Mouse (Mus musculus) fibroblast of lung, adult 2 months (primary cell): ENCODE measurements around the gene Ufl1.
A peak's percentile ranks its signal among the peaks of the same experiment; 100 is the strongest.
"Not testable (repeated sequence)": the region's sequence is repeated elsewhere in the genome, so short reads cannot be mapped to it uniquely, and the experiment has no call there.

ENCODE experiments used
- DNase-seq: peaks from one replicate; pipeline ENCODE4 v3.0.0-alpha.2; 2011; ENCODE audit warnings: low read depth

Gene Ufl1

GRCm38 (mm10) chr4:25281671-25282038, at the start of gene Ufl1:
Gene Ufl1, minus strand, starts transcription at chr4:25281821.
- peak; percentile 89 for DNase-seq

GRCm38 (mm10) chr4:25325684-25326220, 44.1 kb upstream of the Ufl1 start:
- DNase-seq = no peak

- no peak for DNase-seq
Measured at GRCm38 (mm10) chr4:25322631-25323178, 41.1 kb upstream of the Ufl1 start.

- DNase-seq = no peak
Measured at GRCm38 (mm10) chr4:25313767-25314166, 32.1 kb upstream of the Ufl1 start.

GRCm38 (mm10) chr4:25285002-25285401, 3.4 kb upstream of the Ufl1 start:
- not testable (repeated sequence) for DNase-seq

GRCm38 (mm10) chr4:25280938-25281670, 517 bp downstream of the Ufl1 start:
- DNase-seq = no peak

GRCm38 (mm10) chr4:25272861-25273627, 8.6 kb downstream of the Ufl1 start:
- no peak for DNase-seq

GRCm38 (mm10) chr4:25271926-25272325, 9.7 kb downstream of the Ufl1 start:
- no peak for DNase-seq

- no peak for DNase-seq
Measured at GRCm38 (mm10) chr4:25267144-25267543, 14.5 kb downstream of the Ufl1 start.

GRCm38 (mm10) chr4:25257822-25258398, 23.7 kb downstream of the Ufl1 start:
- no peak for DNase-seq

GRCm38 (mm10) chr4:25242776-25243175, 38.8 kb downstream of the Ufl1 start, which contains the start of gene Fhl5:
Gene Fhl5, minus strand, starts transcription at chr4:25242876.
- DNase-seq = no peak

GRCm38 (mm10) chr4:25235663-25236062, 46.0 kb downstream of the Ufl1 start:
- DNase-seq = not testable (repeated sequence)

GRCm38 (mm10) chr4:25233767-25234166, 47.9 kb downstream of the Ufl1 start:
- DNase-seq = not testable (repeated sequence)

GRCm38 (mm10) chr4:25232546-25232945, 49.1 kb downstream of the Ufl1 start:
- DNase-seq = no peak

- no peak for DNase-seq
Measured at GRCm38 (mm10) chr4:25227527-25227926, 54.1 kb downstream of the Ufl1 start.

- no peak for DNase-seq
Measured at GRCm38 (mm10) chr4:25221927-25222326, 59.7 kb downstream of the Ufl1 start.

- DNase-seq = no peak
Measured at GRCm38 (mm10) chr4:25213451-25213850, 68.2 kb downstream of the Ufl1 start.

GRCm38 (mm10) chr4:25206166-25206565, 75.5 kb downstream of the Ufl1 start:
- no peak for DNase-seq
